Mouse (Mus musculus): ENCODE results near the gene Ptpn1.

Gene Ptpn1

GRCm38 (mm10) chr2:167945451-167945850 is 13.6 kb downstream of the Ptpn1 start:
- no peak for DNase-seq (ENCODE audit: low read depth, low spot score)

GRCm38 (mm10) chr2:167947251-167947650 is 15.4 kb downstream of the Ptpn1 start:
- no peak for DNase-seq (ENCODE audit: low read depth, low spot score)

GRCm38 (mm10) chr2:167948047-167948446 is 16.2 kb downstream of the Ptpn1 start:
- no peak for DNase-seq (ENCODE audit: low read depth, low spot score)

- DNase-seq (ENCODE audit: low read depth, low spot score): no peak
Observed at GRCm38 (mm10) chr2:167948557-167948956, 16.7 kb downstream of the Ptpn1 start.

- no peak for DNase-seq (ENCODE audit: low read depth, low spot score)
Observed at GRCm38 (mm10) chr2:167949250-167949649, 17.4 kb downstream of the Ptpn1 start.

GRCm38 (mm10) chr2:167949808-167950207 is 18.0 kb downstream of the Ptpn1 start:
- DNase-seq (ENCODE audit: low read depth, low spot score): no peak

- no peak for DNase-seq (ENCODE audit: low read depth, low spot score)
Observed at GRCm38 (mm10) chr2:167950681-167951080, 18.8 kb downstream of the Ptpn1 start.

- DNase-seq (ENCODE audit: low read depth, low spot score): no peak
Observed at GRCm38 (mm10) chr2:167951301-167952211, 19.7 kb downstream of the Ptpn1 start.

GRCm38 (mm10) chr2:167953819-167954218 is 22.0 kb downstream of the Ptpn1 start:
- DNase-seq (ENCODE audit: low read depth, low spot score): no peak

GRCm38 (mm10) chr2:167954928-167955327 is 23.1 kb downstream of the Ptpn1 start:
- no peak for DNase-seq (ENCODE audit: low read depth, low spot score)

- no peak for DNase-seq (ENCODE audit: low read depth, low spot score)
Observed at GRCm38 (mm10) chr2:167957539-167957938, 25.7 kb downstream of the Ptpn1 start.

GRCm38 (mm10) chr2:167958082-167958788 is 26.4 kb downstream of the Ptpn1 start:
- DNase-seq (ENCODE audit: low read depth, low spot score): no peak

- DNase-seq (ENCODE audit: low read depth, low spot score): no peak
Observed at GRCm38 (mm10) chr2:167958843-167959242, 27.0 kb downstream of the Ptpn1 start.

- DNase-seq (ENCODE audit: low read depth, low spot score): no peak
Observed at GRCm38 (mm10) chr2:167959384-167959911, 27.6 kb downstream of the Ptpn1 start.

GRCm38 (mm10) chr2:167959996-167960395 is 28.1 kb downstream of the Ptpn1 start:
- no peak for DNase-seq (ENCODE audit: low read depth, low spot score)

GRCm38 (mm10) chr2:167960584-167960983 is 28.7 kb downstream of the Ptpn1 start:
- DNase-seq (ENCODE audit: low read depth, low spot score): no peak

GRCm38 (mm10) chr2:167962347-167962746 is 30.5 kb downstream of the Ptpn1 start:
- DNase-seq (ENCODE audit: low read depth, low spot score): no peak

GRCm38 (mm10) chr2:167963176-167963575 is 31.3 kb downstream of the Ptpn1 start:
- DNase-seq (ENCODE audit: low read depth, low spot score): no peak

GRCm38 (mm10) chr2:167963778-167964300 is 32.0 kb downstream of the Ptpn1 start:
- no peak for DNase-seq (ENCODE audit: low read depth, low spot score)

- DNase-seq (ENCODE audit: low read depth, low spot score): no peak
Observed at GRCm38 (mm10) chr2:167964320-167964719, 32.5 kb downstream of the Ptpn1 start.

GRCm38 (mm10) chr2:167965911-167966310 is 34.1 kb downstream of the Ptpn1 start:
- DNase-seq (ENCODE audit: low read depth, low spot score): no peak

- DNase-seq (ENCODE audit: low read depth, low spot score): no peak
Observed at GRCm38 (mm10) chr2:167968504-167968903, 36.6 kb downstream of the Ptpn1 start.
